Mouse (Mus musculus): ENCODE results near the gene Pard3. TPM values are rescaled to one million over a fixed set of nuclear protein-coding genes. Genes with fewer than 3 reads are reported as not detected.
A peak's percentile ranks its signal among the peaks of the same experiment; 100 is the strongest.

The Pard3 gene
- polyA plus RNA-seq, 1 experiment from 2014 or later, result 22.7 TPM

- H3K9ac ChIP-seq (replicated peaks; ENCODE audit: low read depth, low read length), result no peak overlapping the region
- H3K4me3 ChIP-seq (ENCODE audit: low read depth, low read length), result no peak overlapping the region
- H3K4me2 ChIP-seq (ENCODE audit: low read depth, low read length), result peak overlapping the region; percentile 19; the same call in 1 of the 2 replicates
- H3K36me3 ChIP-seq (ENCODE audit: control insufficient read depth, insufficient read depth, low read length), result no peaks in the 10 kb centered on the region
- peaks cover 22% of the 10 kb centered on the region for H3K4me1 ChIP-seq (ENCODE audit: control insufficient read depth, insufficient read depth, low read length)
- peak overlapping the region; percentile 49 for H3K27ac ChIP-seq (ENCODE audit: low read depth, low read length)
- H3K9me3 ChIP-seq (ENCODE audit: control insufficient read depth, low read length), result no peaks in the 10 kb centered on the region
- H3K27me3 ChIP-seq (ENCODE audit: control insufficient read depth, insufficient read depth, low read length), result no peaks in the 10 kb centered on the region
- peak; percentile 76 for ATAC-seq (ENCODE audit: low read depth)
- 16% methylated on average over 11 of the region's 11 CpGs for WGBS
These were observed 488.5 kb downstream of the Pard3 start for GRCm38 (mm10) chr8:127552161-127552595.

- Histone ChIP-seq H3K9me3 (ENCODE audit: control insufficient read depth, low read length) (no peaks in the 10 kb centered on the region), H3K4me3 (ENCODE audit: low read depth, low read length) (no peak overlapping the region), H3K27me3 (ENCODE audit: control insufficient read depth, insufficient read depth, low read length) (no peaks in the 10 kb centered on the region), H3K36me3 (ENCODE audit: control insufficient read depth, insufficient read depth, low read length) (no peaks in the 10 kb centered on the region), H3K4me2 (ENCODE audit: low read depth, low read length) (no peak overlapping the region; the same call in 1 of the 2 replicates), H3K4me1 (ENCODE audit: control insufficient read depth, insufficient read depth, low read length) (peaks cover 22% of the 10 kb centered on the region), H3K9ac (replicated peaks; ENCODE audit: low read depth, low read length) (no peak overlapping the region), H3K27ac (ENCODE audit: low read depth, low read length) (peak overlapping the region; percentile 65; the same call in 1 of the 2 replicates)
- peak; percentile 70 for ATAC-seq (ENCODE audit: low read depth)
- WGBS, result 27% methylated on average over 13 of the region's 13 CpGs
These were observed 489.1 kb downstream of the Pard3 start for GRCm38 (mm10) chr8:127552836-127553235.

DNA sequence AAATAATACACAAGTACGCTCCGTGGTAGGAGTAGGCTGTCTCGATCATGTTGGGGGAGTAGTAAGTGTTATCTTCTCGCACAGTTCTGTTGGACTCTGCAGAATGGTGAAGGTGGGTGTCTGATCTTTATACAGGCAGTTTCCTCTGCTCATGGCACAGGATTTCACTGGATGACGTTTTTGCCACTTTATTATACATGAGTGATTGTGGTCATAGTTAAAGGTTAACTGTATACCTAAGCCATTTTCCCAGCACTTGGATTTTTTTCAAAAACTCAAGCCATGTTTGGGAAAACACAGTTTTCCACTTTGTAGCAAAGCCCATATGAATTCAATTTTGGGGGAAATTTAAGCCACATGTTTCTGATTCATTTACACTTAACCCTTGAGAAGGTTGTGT is 489.9 kb downstream of the Pard3 start:
- Histone ChIP-seq H3K4me2 (ENCODE audit: low read depth, low read length) (no peak overlapping the region), H3K4me1 (ENCODE audit: control insufficient read depth, insufficient read depth, low read length) (peaks cover 22% of the 10 kb centered on the region), H3K9ac (replicated peaks; ENCODE audit: low read depth, low read length) (no peak overlapping the region), H3K36me3 (ENCODE audit: control insufficient read depth, insufficient read depth, low read length) (no peaks in the 10 kb centered on the region), H3K27ac (ENCODE audit: low read depth, low read length) (peak overlapping the region; percentile 39; the same call in 1 of the 2 replicates), H3K4me3 (ENCODE audit: low read depth, low read length) (no peak overlapping the region), H3K9me3 (ENCODE audit: control insufficient read depth, low read length) (no peaks in the 10 kb centered on the region), H3K27me3 (ENCODE audit: control insufficient read depth, insufficient read depth, low read length) (no peaks in the 10 kb centered on the region)
- WGBS, result 58% methylated on average over 5 of the region's 5 CpGs
- no peak for ATAC-seq (ENCODE audit: low read depth)

GRCm38 (mm10) chr8:127555795-127556194 is 492.1 kb downstream of the Pard3 start:
- WGBS, result 75% methylated on average over 2 of the region's 2 CpGs
- no peak overlapping the region for H3K4me2 ChIP-seq (ENCODE audit: low read depth, low read length)
- H3K9ac ChIP-seq (replicated peaks; ENCODE audit: low read depth, low read length), result no peak overlapping the region
- ATAC-seq (ENCODE audit: low read depth), result no peak
- H3K27ac ChIP-seq (ENCODE audit: low read depth, low read length), result no peak overlapping the region
- no peaks in the 10 kb centered on the region for H3K27me3 ChIP-seq (ENCODE audit: control insufficient read depth, insufficient read depth, low read length)
- H3K36me3 ChIP-seq (ENCODE audit: control insufficient read depth, insufficient read depth, low read length), result no peaks in the 10 kb centered on the region
- peaks cover 20% of the 10 kb centered on the region for H3K4me1 ChIP-seq (ENCODE audit: control insufficient read depth, insufficient read depth, low read length)
- no peak overlapping the region for H3K4me3 ChIP-seq (ENCODE audit: low read depth, low read length)
- H3K9me3 ChIP-seq (ENCODE audit: control insufficient read depth, low read length), result no peaks in the 10 kb centered on the region

GRCm38 (mm10) chr8:127556964-127557363 is 493.3 kb downstream of the Pard3 start:
- no peak for ATAC-seq (ENCODE audit: low read depth)
- Histone ChIP-seq H3K36me3 (ENCODE audit: control insufficient read depth, insufficient read depth, low read length) (no peaks in the 10 kb centered on the region), H3K9ac (replicated peaks; ENCODE audit: low read depth, low read length) (no peak overlapping the region), H3K27ac (ENCODE audit: low read depth, low read length) (no peak overlapping the region), H3K4me2 (ENCODE audit: low read depth, low read length) (no peak overlapping the region), H3K4me1 (ENCODE audit: control insufficient read depth, insufficient read depth, low read length) (peaks cover 10% of the 10 kb centered on the region), H3K27me3 (ENCODE audit: control insufficient read depth, insufficient read depth, low read length) (no peaks in the 10 kb centered on the region), H3K9me3 (ENCODE audit: control insufficient read depth, low read length) (no peaks in the 10 kb centered on the region), H3K4me3 (ENCODE audit: low read depth, low read length) (no peak overlapping the region)
- WGBS, result 25% methylated on average over 11 of the region's 11 CpGs

GRCm38 (mm10) chr8:127557566-127557965 is 493.9 kb downstream of the Pard3 start:
- ATAC-seq (ENCODE audit: low read depth), result no peak
- H3K27ac ChIP-seq (ENCODE audit: low read depth, low read length), result no peak overlapping the region
- 0 out of 2 replicates have a peak, but pooled peaks cover 5% of the 10 kb centered on the region for H3K4me1 ChIP-seq (ENCODE audit: control insufficient read depth, insufficient read depth, low read length)
- no peaks in the 10 kb centered on the region for H3K27me3 ChIP-seq (ENCODE audit: control insufficient read depth, insufficient read depth, low read length)
- no peaks in the 10 kb centered on the region for H3K36me3 ChIP-seq (ENCODE audit: control insufficient read depth, insufficient read depth, low read length)
- H3K4me2 ChIP-seq (ENCODE audit: low read depth, low read length), result no peak overlapping the region
- H3K9me3 ChIP-seq (ENCODE audit: control insufficient read depth, low read length), result no peaks in the 10 kb centered on the region
- no peak overlapping the region for H3K4me3 ChIP-seq (ENCODE audit: low read depth, low read length)
- H3K9ac ChIP-seq (replicated peaks; ENCODE audit: low read depth, low read length), result no peak overlapping the region

- Histone ChIP-seq H3K9ac (replicated peaks; ENCODE audit: low read depth, low read length) (no peak overlapping the region), H3K27me3 (ENCODE audit: control insufficient read depth, insufficient read depth, low read length) (no peaks in the 10 kb centered on the region), H3K4me1 (ENCODE audit: control insufficient read depth, insufficient read depth, low read length) (no peaks in the 10 kb centered on the region), H3K27ac (ENCODE audit: low read depth, low read length) (no peak overlapping the region), H3K4me2 (ENCODE audit: low read depth, low read length) (no peak overlapping the region), H3K4me3 (ENCODE audit: low read depth, low read length) (no peak overlapping the region), H3K36me3 (ENCODE audit: control insufficient read depth, insufficient read depth, low read length) (no peaks in the 10 kb centered on the region), H3K9me3 (ENCODE audit: control insufficient read depth, low read length) (no peaks in the 10 kb centered on the region)
- no peak for ATAC-seq (ENCODE audit: low read depth)
- WGBS, result 94% methylated on average over 5 of the region's 5 CpGs
These were observed 499.9 kb downstream of the Pard3 start for GRCm38 (mm10) chr8:127563634-127564033.

GRCm38 (mm10) chr8:127564426-127564825 is 500.7 kb downstream of the Pard3 start:
- 37% methylated on average over 4 of the region's 4 CpGs for WGBS
- no peak overlapping the region for H3K4me3 ChIP-seq (ENCODE audit: low read depth, low read length)
- H3K27ac ChIP-seq (ENCODE audit: low read depth, low read length), result no peak overlapping the region
- H3K4me2 ChIP-seq (ENCODE audit: low read depth, low read length), result no peak overlapping the region
- no peak for ATAC-seq (ENCODE audit: low read depth)
- H3K36me3 ChIP-seq (ENCODE audit: control insufficient read depth, insufficient read depth, low read length), result no peaks in the 10 kb centered on the region
- H3K27me3 ChIP-seq (ENCODE audit: control insufficient read depth, insufficient read depth, low read length), result no peaks in the 10 kb centered on the region
- no peaks in the 10 kb centered on the region for H3K9me3 ChIP-seq (ENCODE audit: control insufficient read depth, low read length)
- H3K9ac ChIP-seq (replicated peaks; ENCODE audit: low read depth, low read length), result no peak overlapping the region
- no peaks in the 10 kb centered on the region for H3K4me1 ChIP-seq (ENCODE audit: control insufficient read depth, insufficient read depth, low read length)

- Histone ChIP-seq H3K4me3 (ENCODE audit: low read depth, low read length) (no peak overlapping the region), H3K9ac (replicated peaks; ENCODE audit: low read depth, low read length) (no peak overlapping the region), H3K27ac (ENCODE audit: low read depth, low read length) (no peak overlapping the region), H3K36me3 (ENCODE audit: control insufficient read depth, insufficient read depth, low read length) (no peaks in the 10 kb centered on the region), H3K9me3 (ENCODE audit: control insufficient read depth, low read length) (no peaks in the 10 kb centered on the region), H3K4me2 (ENCODE audit: low read depth, low read length) (no peak overlapping the region), H3K27me3 (ENCODE audit: control insufficient read depth, insufficient read depth, low read length) (no peaks in the 10 kb centered on the region), H3K4me1 (ENCODE audit: control insufficient read depth, insufficient read depth, low read length) (no peaks in the 10 kb centered on the region)
- ATAC-seq (ENCODE audit: low read depth), result no peak
- WGBS, result 87% methylated on average over 5 of the region's 5 CpGs
These were observed 505.5 kb downstream of the Pard3 start for GRCm38 (mm10) chr8:127569212-127569611.
